Mouse (Mus musculus) lung, embryonic 14.5 days (tissue): ENCODE results near the gene Prl3a1. TPM values are rescaled to one million over a fixed set of nuclear protein-coding genes. Genes with fewer than 3 reads are reported as not detected.

Source experiments
- ATAC-seq: fragments of 200-750 bp; cut with Nextera tagmentation; 2 replicates; pipeline ENCODE4 v1.8.0; 2017; ENCODE audit warnings: mild to moderate bottlenecking, moderate TSS enrichment, moderate library complexity; ENCODE audit not compliant: insufficient read depth
- DNase-seq: peaks from one replicate; pipeline ENCODE4 v3.0.0-alpha.2; 2015
- H3K27ac ChIP-seq: fragments of 300-500 bp; sonication (generic); 2 replicates; pipeline ENCODE4 v1.5.1; 2014; ENCODE audit warnings: low read depth, mild to moderate bottlenecking, moderate library complexity
- H3K27me3 ChIP-seq: fragments of 300-500 bp; sonication (generic); 2 replicates; pipeline ENCODE4 v1.6.1; 2014; ENCODE audit warnings: low read length, control low read depth; ENCODE audit not compliant: insufficient read depth
- H3K36me3 ChIP-seq: fragments of 300-500 bp; sonication (generic); 2 replicates; pipeline ENCODE4 v1.6.1; 2014; ENCODE audit warnings: control low read depth; ENCODE audit not compliant: insufficient read depth
- H3K4me1 ChIP-seq: fragments of 300-500 bp; sonication (generic); 2 replicates; pipeline ENCODE4 v1.6.1; 2014; ENCODE audit warnings: antibody characterized with exemption, control low read depth; ENCODE audit not compliant: insufficient read depth
- H3K4me2 ChIP-seq: fragments of 300-500 bp; sonication (generic); 2 replicates; pipeline ENCODE4 v1.6.1; 2014; ENCODE audit warnings: mild to moderate bottlenecking
- H3K4me3 ChIP-seq: fragments of 300-500 bp; sonication (generic); 2 replicates; pipeline ENCODE4 v1.5.1; 2014; ENCODE audit warnings: low read depth, low read length
- H3K9ac ChIP-seq: fragments of 300-500 bp; sonication (generic); 2 replicates; pipeline ENCODE4 v1.6.1; 2014
- H3K9me3 ChIP-seq: fragments of 300-500 bp; sonication (generic); 2 replicates; pipeline ENCODE4 v1.6.1; 2016; ENCODE audit warnings: low read depth, low read length, control low read depth
- CTCF ChIP-seq: IDR thresholded peaks from 2 replicates; pipeline ENCODE4 v1.5.1; 2016; ENCODE audit warnings: antibody characterized with exemption, low read depth
- WGBS: fragments of 180-500 bp; shearing (Covaris S2); extraction: QIAGEN DNeasy Blood & Tissue Kit; methylation state at CpG from one replicate; pipeline ENCODE4 v1.1.7; 2014; 5-methylcytosine and 5-hydroxymethylcytosine counted together
- polyA plus RNA-seq: library from polyadenylated mRNA; unstranded; fragments of >200 nt; fragmentation: Nextera tagmentation; extraction: Ambion mirVana; gene quantifications from 2 replicates; pipeline ENCODE4 v1.2.1, GENCODE M21; 2014

Prl3a1 gene
- polyA plus RNA-seq: not detected in 2 replicates

DNA sequence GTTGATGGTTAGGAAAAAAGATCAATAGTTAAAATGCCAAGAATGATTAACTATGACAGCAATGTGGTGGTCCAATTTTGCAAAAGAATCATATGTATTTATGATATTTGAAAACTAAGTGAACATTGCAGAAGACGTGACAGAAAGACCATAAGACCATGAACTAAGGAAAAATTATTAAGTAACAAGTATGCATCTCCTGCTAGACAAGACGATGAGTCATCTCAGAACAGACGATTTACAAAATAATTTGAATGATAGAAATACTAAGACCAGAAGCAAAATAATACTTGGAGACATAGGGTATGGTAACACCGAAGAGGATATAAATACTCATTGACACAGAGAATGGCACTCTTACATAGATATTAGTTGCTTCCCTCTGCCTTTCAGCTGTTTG is at the start of gene Prl3a1:
Gene Prl3a1, plus strand, starts transcription at position 301 of the 400 bp plus-strand sequence.
- H3K9me3 ChIP-seq: no peaks in the 10 kb centered on the region
- no peaks in the 10 kb centered on the region for H3K27me3 ChIP-seq
- no peak for DNase-seq
- no peaks in the 10 kb centered on the region for H3K4me1 ChIP-seq
- no peak for ATAC-seq
- no peak within 1 kb of the TSS for H3K4me3 ChIP-seq
- TF ChIP-seq CTCF: no peak
- 75% methylated on average over 4 of the region's 4 CpGs for WGBS
- H3K27ac ChIP-seq: no peak within 1 kb of the TSS
- H3K9ac ChIP-seq: no peak within 1 kb of the TSS
- H3K4me2 ChIP-seq: no peak within 1 kb of the TSS
- H3K36me3 ChIP-seq: no peaks in the 10 kb centered on the region

- H3K4me2 ChIP-seq: no peak within 1 kb of the TSS
- no peak within 1 kb of the TSS for H3K4me3 ChIP-seq
- ATAC-seq: no peak
- H3K27me3 ChIP-seq: no peaks in the 10 kb centered on the region
- DNase-seq: no peak
- H3K4me1 ChIP-seq: no peaks in the 10 kb centered on the region
- TF ChIP-seq CTCF: no peak
- no peaks in the 10 kb centered on the region for H3K9me3 ChIP-seq
- no peaks in the 10 kb centered on the region for H3K36me3 ChIP-seq
- H3K27ac ChIP-seq: no peak within 1 kb of the TSS
- 91% methylated on average over 1 of the region's 1 CpGs for WGBS
- H3K9ac ChIP-seq: no peak within 1 kb of the TSS
These were observed 17.7 kb upstream of the Prl3a1 start, which contains the start of gene Prl3b1 for GRCm38 (mm10) chr13:27241547-27241946. Gene Prl3b1, plus strand, starts transcription at chr13:27241847.

GRCm38 (mm10) chr13:27312334-27313225 is 53.3 kb downstream of the Prl3a1 start, which contains the start of gene Prl6a1:
Gene Prl6a1, plus strand, starts transcription at chr13:27312627.
- no peak for TF ChIP-seq CTCF
- Histone ChIP-seq H3K27ac (no peak within 1 kb of the TSS), H3K27me3 (no peaks in the 10 kb centered on the region), H3K4me1 (no peaks in the 10 kb centered on the region), H3K4me3 (no peak within 1 kb of the TSS), H3K9me3 (no peaks in the 10 kb centered on the region), H3K36me3 (no peaks in the 10 kb centered on the region), H3K4me2 (no peak within 1 kb of the TSS), H3K9ac (no peak within 1 kb of the TSS)
- WGBS: 66% methylated on average over 7 of the region's 7 CpGs
- ATAC-seq (no peak), DNase-seq (peak; percentile 8)

Other genes starting within 250 kb of the Prl3a1 start
- gene Prl, start 201.9 kb upstream of the Prl3a1 start, polyA plus RNA-seq: not detected in 2 replicates
- not detected in 2 replicates for gene Prl3d1, start 165.2 kb upstream of the Prl3a1 start, polyA plus RNA-seq
- not detected in 2 replicates for gene Prl3d2, start 137.7 kb upstream of the Prl3a1 start, polyA plus RNA-seq
- gene Prl3d3, start 102.6 kb upstream of the Prl3a1 start, polyA plus RNA-seq: not detected in 2 replicates
- gene Prl3c1, start 62.8 kb upstream of the Prl3a1 start, polyA plus RNA-seq: not detected in 2 replicates
- not detected in 2 replicates for gene Prl3b1, start 17.6 kb upstream of the Prl3a1 start, polyA plus RNA-seq
- gene Prl6a1, start 53.2 kb downstream of the Prl3a1 start, polyA plus RNA-seq: not detected in 2 replicates
- not detected in 2 replicates for gene Prl8a2, start 86.2 kb downstream of the Prl3a1 start, polyA plus RNA-seq
- not detected in 2 replicates for gene Prl2b1, start 131.4 kb downstream of the Prl3a1 start, polyA plus RNA-seq
- not detected in 2 replicates for gene Prl8a6, start 179.3 kb downstream of the Prl3a1 start, polyA plus RNA-seq